Mouse (Mus musculus) stomach, embryonic 14.5 days (tissue): ENCODE results near the gene Fancc. TPM values are rescaled to one million over a fixed set of nuclear protein-coding genes. Genes with fewer than 3 reads are reported as not detected.

ENCODE experiments used
- ATAC-seq: fragments of 200-750 bp; cut with Nextera tagmentation; 2 replicates; pipeline ENCODE4 v1.8.0; 2017; ENCODE audit warnings: low read depth, moderate TSS enrichment; ENCODE audit not compliant: insufficient number of reproducible peaks, insufficient read depth, low FRiP score
- H3K27ac ChIP-seq: fragments of 300-500 bp; sonication (generic); 2 replicates; pipeline ENCODE4 v1.5.1; 2014; ENCODE audit warnings: mild to moderate bottlenecking, low read length, moderate library complexity, mixed read lengths
- H3K27me3 ChIP-seq: fragments of 300-500 bp; sonication (generic); 2 replicates; pipeline ENCODE4 v1.6.1; 2014; ENCODE audit warnings: low read length, control low read depth, mixed read lengths; ENCODE audit not compliant: control insufficient read depth, insufficient read depth
- H3K36me3 ChIP-seq: fragments of 300-500 bp; sonication (generic); 2 replicates; pipeline ENCODE4 v1.6.1; 2014; ENCODE audit warnings: mild to moderate bottlenecking, control low read depth, low read length, moderate library complexity, mixed read lengths; ENCODE audit not compliant: control insufficient read depth, insufficient read depth
- H3K4me1 ChIP-seq: fragments of 300-500 bp; sonication (generic); 2 replicates; pipeline ENCODE4 v1.6.1; 2014; ENCODE audit warnings: low read length, control low read depth, mixed read lengths; ENCODE audit not compliant: control insufficient read depth, insufficient read depth
- H3K4me2 ChIP-seq: fragments of 300-500 bp; sonication (generic); replicated peaks from 2 replicates; pipeline ENCODE4 v1.6.1; 2014; ENCODE audit warnings: low read depth, low read length, control low read depth
- H3K4me3 ChIP-seq: fragments of 300-500 bp; sonication (generic); 2 replicates; pipeline ENCODE4 v1.5.1; 2014; ENCODE audit warnings: low read depth, low read length, control low read depth
- H3K9ac ChIP-seq: fragments of 300-500 bp; sonication (generic); replicated peaks from 2 replicates; pipeline ENCODE4 v1.6.1; 2014; ENCODE audit warnings: low read depth, mild to moderate bottlenecking, control low read depth, low read length, moderate library complexity, mixed read lengths
- H3K9me3 ChIP-seq: fragments of 300-500 bp; sonication (generic); 2 replicates; pipeline ENCODE4 v1.6.1; 2016; ENCODE audit warnings: low read depth, low read length, control low read depth; ENCODE audit not compliant: control insufficient read depth
- WGBS: fragments of 180-500 bp; shearing (Covaris S2); extraction: QIAGEN DNeasy Blood & Tissue Kit; methylation state at CpG from one replicate; pipeline ENCODE4 v1.1.7; 2014; 5-methylcytosine and 5-hydroxymethylcytosine counted together
- polyA plus RNA-seq: library from polyadenylated mRNA; unstranded; fragments of >200 nt; fragmentation: Nextera tagmentation; extraction: Ambion mirVana; gene quantifications from 2 replicates; pipeline ENCODE4 v1.2.1, GENCODE M21; 2014

The Fancc gene
- polyA plus RNA-seq, 1 experiment from 2014 or later, result 24.3 TPM

DNA sequence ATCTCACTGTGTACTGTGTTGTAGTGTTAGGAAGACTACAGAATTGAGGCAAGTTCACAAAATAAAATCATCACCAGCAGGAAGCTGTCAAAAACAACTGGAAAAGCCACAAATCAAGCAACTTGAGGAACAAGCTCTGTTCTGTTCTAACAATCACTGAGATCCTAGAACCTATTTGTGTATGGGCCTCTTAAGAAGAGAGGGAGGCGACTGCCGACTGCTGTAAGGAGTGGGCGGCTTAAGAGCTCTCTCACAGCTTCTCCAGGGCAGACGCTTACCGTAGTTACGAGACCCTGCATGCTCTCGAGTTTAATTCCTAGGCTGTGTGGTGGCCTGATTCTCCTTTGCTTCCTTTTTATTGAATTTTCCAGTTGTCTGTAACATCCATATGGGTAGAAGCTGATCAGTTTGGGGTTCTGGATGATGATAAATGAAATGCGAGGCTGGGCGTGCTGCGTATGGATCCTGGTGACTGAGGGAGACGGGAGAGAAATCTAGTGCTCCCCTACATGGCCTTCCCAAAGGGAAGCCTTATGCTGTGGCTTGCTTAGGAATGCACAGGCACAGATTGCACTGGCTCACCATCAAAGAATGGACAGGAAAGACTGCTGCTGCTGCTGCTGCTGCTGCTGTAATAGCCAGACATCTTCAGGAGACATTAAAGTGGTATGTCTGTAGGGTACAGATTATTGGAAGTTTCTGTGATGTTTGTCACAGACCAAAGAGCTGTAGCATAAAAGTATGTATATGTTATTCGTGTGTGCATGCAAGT is 245.8 kb downstream of the Fancc start:
- Histone ChIP-seq H3K27ac (peak overlapping the region; percentile 1; the same call in 1 of the 2 replicates), H3K9ac (no peak overlapping the region), H3K4me2 (peak overlapping the region; percentile 19; the same call in 1 of the 2 replicates), H3K36me3 (peaks cover 4% of the 10 kb centered on the region; the same call in 1 of the 2 replicates), H3K9me3 (no peaks in the 10 kb centered on the region), H3K4me1 (peaks cover 30% of the 10 kb centered on the region; the same call in 1 of the 2 replicates), H3K4me3 (no peak overlapping the region), H3K27me3 (no peaks in the 10 kb centered on the region)
- 53% methylated on average over 12 of the region's 12 CpGs for WGBS
- ATAC-seq, result no peak

DNA sequence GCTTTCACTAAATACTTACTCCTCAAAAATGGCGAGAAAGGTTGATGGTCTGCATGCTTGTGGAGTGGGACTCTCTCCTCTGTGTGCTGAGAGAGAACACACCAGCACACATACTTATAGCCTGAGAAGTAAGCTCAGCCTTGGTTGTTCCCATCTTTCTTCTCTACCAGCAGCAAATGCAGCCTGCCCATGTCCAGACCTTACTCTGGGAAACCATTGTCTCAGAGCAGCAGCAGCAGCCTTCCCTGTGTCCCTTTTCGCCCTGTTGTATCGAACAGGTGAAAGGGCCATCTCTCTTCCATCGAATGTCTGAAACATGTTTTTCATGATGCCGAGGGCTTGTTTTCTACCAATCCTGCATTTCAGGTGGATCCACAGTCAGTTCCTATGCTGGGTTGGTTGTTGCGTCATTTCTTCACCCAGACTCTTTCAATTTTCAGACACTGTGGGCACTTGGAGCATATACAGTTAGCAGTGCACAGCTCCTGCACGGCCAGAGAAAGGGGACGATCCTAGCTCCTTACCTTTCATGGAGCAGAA is 246.6 kb downstream of the Fancc start:
- 90% methylated on average over 8 of the region's 8 CpGs for WGBS
- H3K4me3 ChIP-seq, result no peak overlapping the region
- H3K4me1 ChIP-seq, result peaks cover 27% of the 10 kb centered on the region; the same call in 1 of the 2 replicates
- 0 out of 2 replicates have a peak overlapping the region, but pooled peaks have one; percentile 19 for H3K4me2 ChIP-seq
- peak overlapping the region; percentile 1; the same call in 1 of the 2 replicates for H3K27ac ChIP-seq
- H3K9ac ChIP-seq, result no peak overlapping the region
- no peak for ATAC-seq
- H3K36me3 ChIP-seq, result peaks cover 4% of the 10 kb centered on the region; the same call in 1 of the 2 replicates
- no peaks in the 10 kb centered on the region for H3K9me3 ChIP-seq
- H3K27me3 ChIP-seq, result no peaks in the 10 kb centered on the region

DNA sequence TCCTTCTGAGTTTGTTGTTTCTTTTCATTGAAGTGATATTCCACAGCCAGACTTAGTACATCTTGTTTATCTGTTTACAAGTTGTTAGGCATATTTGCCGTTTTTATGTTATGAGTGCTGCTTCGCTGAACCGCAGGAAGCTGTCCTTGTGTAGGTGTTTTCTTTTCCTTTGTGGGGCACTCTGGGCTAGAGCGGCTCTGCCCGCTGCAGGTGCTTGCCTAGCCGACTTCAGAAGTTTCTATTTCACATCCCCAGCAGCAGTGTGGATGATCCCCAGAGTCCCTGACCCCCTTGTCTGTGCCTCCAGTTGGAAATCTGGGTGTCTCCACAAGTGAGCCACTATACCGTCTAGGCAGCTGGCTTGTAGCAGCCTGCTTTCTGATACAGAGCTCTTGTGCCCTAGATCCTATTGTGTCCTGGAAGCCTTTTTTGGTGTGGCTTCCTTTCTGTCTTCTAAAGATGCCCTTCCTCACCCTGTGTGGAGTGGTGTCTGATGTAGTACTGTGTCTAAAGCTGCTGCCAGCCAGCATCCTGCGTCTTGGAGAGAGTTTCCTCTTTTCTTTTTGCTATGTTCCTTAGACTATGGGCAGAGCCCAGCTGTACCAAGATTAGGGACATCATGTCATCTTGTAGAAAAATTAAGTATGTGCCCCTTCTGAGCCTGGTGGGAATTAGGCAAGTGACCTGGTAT is 247.2 kb downstream of the Fancc start:
- Histone ChIP-seq H3K4me2 (0 out of 2 replicates have a peak overlapping the region, but pooled peaks have one; percentile 6), H3K36me3 (peaks cover 4% of the 10 kb centered on the region; the same call in 1 of the 2 replicates), H3K4me3 (no peak overlapping the region), H3K27me3 (no peaks in the 10 kb centered on the region), H3K4me1 (peaks cover 29% of the 10 kb centered on the region; the same call in 1 of the 2 replicates), H3K27ac (no peak overlapping the region; the same call in 1 of the 2 replicates), H3K9me3 (no peaks in the 10 kb centered on the region), H3K9ac (no peak overlapping the region)
- WGBS, result 74% methylated on average over 8 of the region's 8 CpGs
- ATAC-seq, result no peak

DNA sequence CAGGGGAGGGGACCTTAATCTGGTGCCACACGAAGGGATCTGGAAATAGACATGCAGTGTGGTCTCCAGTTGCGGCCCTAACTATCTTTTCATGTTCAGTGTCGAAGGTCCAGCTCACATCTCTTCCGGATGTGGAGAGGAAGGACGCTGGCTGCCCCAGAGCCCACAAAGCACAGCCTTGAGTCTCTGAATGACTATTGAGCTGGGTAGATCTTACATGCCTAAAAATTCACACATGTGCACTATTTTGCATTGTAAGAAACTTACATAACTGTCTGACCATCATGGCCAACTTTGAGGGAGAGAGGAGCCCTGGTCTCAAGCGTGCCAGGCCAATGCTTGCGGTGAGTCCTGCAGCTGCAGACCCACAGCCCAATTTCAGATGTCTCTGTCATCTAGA is 247.9 kb downstream of the Fancc start:
- 82% methylated on average over 7 of the region's 7 CpGs for WGBS
- no peak for ATAC-seq
- no peak overlapping the region for H3K4me3 ChIP-seq
- H3K4me2 ChIP-seq, result no peak overlapping the region
- peaks cover 32% of the 10 kb centered on the region; the same call in 1 of the 2 replicates for H3K4me1 ChIP-seq
- H3K27me3 ChIP-seq, result no peaks in the 10 kb centered on the region
- no peak overlapping the region for H3K9ac ChIP-seq
- H3K27ac ChIP-seq, result no peak overlapping the region; the same call in 1 of the 2 replicates
- H3K36me3 ChIP-seq, result peaks cover 1% of the 10 kb centered on the region; the same call in 1 of the 2 replicates
- H3K9me3 ChIP-seq, result no peaks in the 10 kb centered on the region

DNA sequence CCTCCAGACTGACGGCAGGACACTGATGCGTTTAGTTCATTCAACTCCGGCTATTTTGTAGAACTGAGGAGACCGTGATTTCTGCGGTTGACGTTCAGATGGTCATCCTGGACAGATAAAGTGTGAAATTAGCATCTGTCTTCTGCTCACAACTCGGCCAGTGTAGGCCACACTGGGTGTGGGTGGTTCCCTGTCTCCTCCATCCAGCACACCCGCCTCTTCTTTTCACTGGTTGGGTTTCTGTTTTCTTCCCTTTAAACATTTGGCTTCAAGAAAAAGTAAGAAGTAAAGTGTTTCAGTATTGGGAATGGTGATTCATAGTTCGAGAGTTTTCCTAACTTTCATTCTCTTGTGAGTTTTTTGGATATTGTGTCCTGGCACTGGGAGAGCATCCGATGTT is 248.8 kb downstream of the Fancc start:
- no peak overlapping the region for H3K27ac ChIP-seq
- peaks cover 32% of the 10 kb centered on the region; the same call in 1 of the 2 replicates for H3K4me1 ChIP-seq
- H3K9me3 ChIP-seq, result no peaks in the 10 kb centered on the region
- no peak overlapping the region for H3K9ac ChIP-seq
- H3K27me3 ChIP-seq, result no peaks in the 10 kb centered on the region
- ATAC-seq, result no peak
- H3K36me3 ChIP-seq, result no peaks in the 10 kb centered on the region; the same call in 1 of the 2 replicates
- H3K4me3 ChIP-seq, result no peak overlapping the region
- 86% methylated on average over 10 of the region's 10 CpGs for WGBS
- no peak overlapping the region for H3K4me2 ChIP-seq

DNA sequence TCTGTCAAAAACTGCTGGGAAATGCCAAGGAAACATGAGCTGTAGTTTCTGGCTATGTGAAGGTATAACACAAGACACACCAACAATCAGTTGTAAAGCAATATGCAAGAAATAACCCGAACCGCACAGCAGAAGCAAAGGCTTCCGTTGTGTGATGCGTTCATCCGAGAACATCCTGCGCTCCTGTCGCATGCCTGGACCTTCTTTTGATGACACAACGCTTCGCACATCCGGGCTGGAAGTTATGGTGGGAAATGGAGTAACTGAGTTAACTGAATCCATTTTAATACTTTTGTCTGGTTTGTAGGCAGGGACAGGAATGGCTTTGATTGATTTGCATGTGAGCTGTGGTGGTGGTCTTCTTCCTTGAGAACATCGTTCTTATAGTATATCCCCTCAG is 249.4 kb downstream of the Fancc start:
- Histone ChIP-seq H3K4me2 (no peak overlapping the region), H3K27ac (no peak overlapping the region), H3K27me3 (no peaks in the 10 kb centered on the region), H3K4me1 (peaks cover 38% of the 10 kb centered on the region), H3K36me3 (no peaks in the 10 kb centered on the region; the same call in 1 of the 2 replicates), H3K4me3 (no peak overlapping the region), H3K9me3 (no peaks in the 10 kb centered on the region), H3K9ac (no peak overlapping the region)
- no peak for ATAC-seq
- WGBS, result 96% methylated on average over 11 of the region's 11 CpGs

DNA sequence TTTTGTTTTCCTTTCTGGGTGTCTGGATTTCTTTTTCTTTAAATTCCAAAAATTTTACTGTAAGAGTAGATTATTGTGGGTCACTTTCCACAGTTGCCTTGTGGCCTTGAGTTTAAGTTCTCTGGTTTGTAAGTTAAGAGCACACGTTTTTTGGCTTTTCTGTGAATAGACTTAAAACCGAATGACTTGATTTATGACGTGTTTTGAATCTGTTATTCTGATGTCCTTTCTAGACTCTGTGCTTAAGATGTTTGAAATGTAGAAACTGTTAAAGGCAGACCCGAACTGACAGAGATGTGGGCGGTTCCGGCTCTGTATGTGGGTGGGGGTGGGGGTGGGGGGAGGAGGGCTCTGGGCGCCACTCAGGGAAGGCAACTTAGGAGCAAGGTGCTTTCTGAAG is 250.0 kb downstream of the Fancc start:
- H3K9ac ChIP-seq, result no peak overlapping the region
- no peaks in the 10 kb centered on the region; the same call in 1 of the 2 replicates for H3K36me3 ChIP-seq
- no peaks in the 10 kb centered on the region for H3K9me3 ChIP-seq
- H3K4me1 ChIP-seq, result peaks cover 41% of the 10 kb centered on the region
- H3K27me3 ChIP-seq, result no peaks in the 10 kb centered on the region
- ATAC-seq, result no peak
- H3K4me2 ChIP-seq, result no peak overlapping the region
- H3K27ac ChIP-seq, result no peak overlapping the region
- no peak overlapping the region for H3K4me3 ChIP-seq
- 42% methylated on average over 7 of the region's 7 CpGs for WGBS

DNA sequence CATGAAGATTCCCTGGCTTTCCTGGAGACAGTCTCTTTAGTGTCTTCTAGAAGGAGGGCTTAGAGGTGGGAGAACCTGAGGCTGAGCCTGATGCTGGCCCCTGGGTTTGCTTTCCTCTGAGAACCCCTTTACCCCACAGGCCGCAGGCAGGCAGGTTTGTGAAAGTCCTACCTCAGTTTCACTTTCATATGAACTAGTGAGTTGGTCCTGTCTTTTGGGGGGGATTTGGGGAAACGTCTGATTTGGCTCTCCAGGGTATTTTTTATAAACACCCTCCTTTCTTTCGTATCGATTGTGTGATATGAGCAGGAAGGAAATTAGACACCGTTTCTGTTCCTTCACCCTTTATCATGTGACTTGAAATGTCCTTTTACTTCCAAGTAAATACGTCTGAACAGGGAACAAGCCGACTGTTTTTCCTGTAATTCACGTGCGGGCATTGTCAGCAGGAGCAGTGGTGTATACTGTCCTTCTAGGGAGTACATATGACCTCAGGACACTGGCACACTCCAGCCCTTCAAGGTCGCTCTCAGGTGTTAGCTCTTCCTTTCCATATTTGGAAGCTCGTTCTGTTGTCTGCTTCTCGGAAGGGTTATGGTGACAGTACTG is 250.6 kb downstream of the Fancc start:
- no peak for ATAC-seq
- WGBS, result 63% methylated on average over 12 of the region's 12 CpGs
- H3K4me2 ChIP-seq, result no peak overlapping the region
- H3K27ac ChIP-seq, result no peak overlapping the region
- H3K27me3 ChIP-seq, result no peaks in the 10 kb centered on the region
- H3K4me1 ChIP-seq, result peaks cover 41% of the 10 kb centered on the region
- H3K36me3 ChIP-seq, result no peaks in the 10 kb centered on the region; the same call in 1 of the 2 replicates
- no peak overlapping the region for H3K9ac ChIP-seq
- no peaks in the 10 kb centered on the region for H3K9me3 ChIP-seq
- H3K4me3 ChIP-seq, result no peak overlapping the region
